Mouse (Mus musculus): ENCODE data around the gene Nudt6. TPM values are rescaled to one million over a fixed set of nuclear protein-coding genes. Genes with fewer than 3 reads are reported as not detected.

Gene Nudt6
- 4.9 and 5.1 TPM in 2 replicates for polyA plus RNA-seq (2015; fragmentation: Nextera tagmentation; extraction: Ambion mirVana)

DNA sequence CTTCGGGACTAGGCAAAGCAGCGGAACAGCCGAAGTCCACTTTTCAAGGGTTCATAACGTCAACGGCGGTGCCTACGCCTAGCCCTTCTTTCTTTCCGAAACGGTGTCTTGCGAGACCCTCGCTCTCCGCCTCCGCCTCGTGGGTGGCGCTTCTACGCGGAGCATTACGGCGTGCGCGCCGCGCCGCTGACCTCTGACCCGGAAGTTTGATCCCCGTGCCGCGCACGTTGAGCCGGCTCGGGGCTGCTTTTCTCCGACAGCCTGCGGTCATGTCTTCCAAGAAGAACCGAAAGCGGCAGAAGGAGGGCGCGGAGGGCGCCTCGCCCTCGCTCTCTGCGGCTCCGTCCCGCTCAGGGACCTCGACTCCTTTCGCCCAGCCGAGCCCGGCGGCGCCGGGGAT, at the start of gene Nudt6:
Gene Nudt6 (minus strand): TSS at position 140 of the 400 bp plus-strand sequence.
- Histone ChIP-seq H3K9ac (peak within 1 kb of the TSS; percentile 81), H3K4me3 (replicated peaks) (peak within 1 kb of the TSS; percentile 83), H3K9me3 (replicated peaks) (no peaks in the 10 kb centered on the region), H3K27me3 (no peaks in the 10 kb centered on the region), H3K4me1 (replicated peaks) (peaks cover 27% of the 10 kb centered on the region), H3K36me3 (replicated peaks) (peaks cover 5% of the 10 kb centered on the region; the same call in 1 of the 2 replicates), H3K4me2 (peak within 1 kb of the TSS; percentile 96), H3K27ac (replicated peaks) (peak within 1 kb of the TSS; percentile 91)
- peak; percentile 78 for ATAC-seq (ENCODE audit: insufficient read depth)
- WGBS (ENCODE audit: insufficient replicate concordance): under 1% methylated on average over 50 of the region's 50 CpGs

DNA sequence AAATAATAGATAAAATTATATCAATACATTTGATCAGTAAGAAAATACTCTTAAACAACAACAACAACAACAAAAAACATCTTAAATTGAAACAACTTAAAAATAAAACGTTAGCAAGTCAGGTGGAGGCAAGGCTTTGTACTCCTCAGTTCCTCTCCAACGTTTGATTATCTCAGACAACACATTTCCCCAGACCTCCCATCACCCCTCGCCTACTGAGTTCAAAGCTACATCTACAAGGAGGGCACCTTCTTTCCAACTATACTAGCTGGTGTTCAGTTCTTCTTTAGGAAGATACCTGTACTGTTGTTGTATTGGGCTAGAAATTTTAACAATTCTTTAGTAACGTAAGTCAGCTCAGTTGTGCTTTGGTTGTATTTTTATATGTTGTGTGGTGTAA, 49.3 kb upstream of the Nudt6 start:
- no peaks in the 10 kb centered on the region for H3K36me3 ChIP-seq (replicated peaks)
- H3K4me1 ChIP-seq (replicated peaks): peaks cover 6% of the 10 kb centered on the region; the same call in 1 of the 2 replicates
- H3K27ac ChIP-seq (replicated peaks): no peak overlapping the region
- no peaks in the 10 kb centered on the region for H3K9me3 ChIP-seq (replicated peaks)
- H3K9ac ChIP-seq: no peak overlapping the region
- ATAC-seq (ENCODE audit: insufficient read depth): no peak
- H3K27me3 ChIP-seq: no peaks in the 10 kb centered on the region
- 34% methylated on average over 4 of the region's 4 CpGs for WGBS (ENCODE audit: insufficient replicate concordance)
- H3K4me3 ChIP-seq (replicated peaks): no peak overlapping the region
- no peak overlapping the region for H3K4me2 ChIP-seq

- Histone ChIP-seq H3K27ac (replicated peaks) (no peak overlapping the region), H3K9ac (no peak overlapping the region), H3K4me1 (replicated peaks) (peaks cover 6% of the 10 kb centered on the region; the same call in 1 of the 2 replicates), H3K9me3 (replicated peaks) (no peaks in the 10 kb centered on the region), H3K27me3 (no peaks in the 10 kb centered on the region), H3K4me3 (replicated peaks) (no peak overlapping the region), H3K4me2 (no peak overlapping the region), H3K36me3 (replicated peaks) (no peaks in the 10 kb centered on the region)
- no peak for ATAC-seq (ENCODE audit: insufficient read depth)
- WGBS (ENCODE audit: insufficient replicate concordance): 69% methylated on average over 2 of the region's 2 CpGs
These were observed 48.2 kb upstream of the Nudt6 start for GRCm38 (mm10) chr3:37468170-37468569.

GRCm38 (mm10) chr3:37455992-37456391, 36.0 kb upstream of the Nudt6 start:
- H3K9ac ChIP-seq: no peak overlapping the region

DNA sequence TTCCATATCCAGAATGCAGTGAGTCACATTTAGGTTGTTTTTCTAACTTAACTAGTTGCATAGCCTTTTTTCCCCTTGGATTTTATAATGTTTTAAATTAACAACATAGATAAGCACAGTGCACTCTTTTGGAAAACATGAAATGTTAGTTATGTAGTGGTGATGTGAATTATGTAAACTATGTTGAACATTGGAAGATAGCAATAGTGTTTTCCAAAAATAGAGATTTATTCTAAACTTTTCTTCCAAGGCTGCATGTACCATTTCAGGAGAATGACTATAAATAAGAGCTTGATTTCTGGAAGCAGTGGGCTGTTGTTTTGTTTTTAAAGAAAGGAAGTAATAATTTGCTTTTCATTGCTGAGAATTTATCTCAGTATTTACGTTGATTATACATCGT, 23.4 kb upstream of the Nudt6 start:
- H3K4me1 ChIP-seq (replicated peaks): no peaks in the 10 kb centered on the region
- 76% methylated on average over 2 of the region's 2 CpGs for WGBS (ENCODE audit: insufficient replicate concordance)
- no peaks in the 10 kb centered on the region for H3K27me3 ChIP-seq
- no peak overlapping the region for H3K4me3 ChIP-seq (replicated peaks)
- ATAC-seq (ENCODE audit: insufficient read depth): no peak
- no peak overlapping the region for H3K9ac ChIP-seq
- H3K27ac ChIP-seq (replicated peaks): no peak overlapping the region
- no peak overlapping the region for H3K4me2 ChIP-seq
- H3K9me3 ChIP-seq (replicated peaks): no peaks in the 10 kb centered on the region
- H3K36me3 ChIP-seq (replicated peaks): peaks cover 12% of the 10 kb centered on the region

More at GRCm38 (mm10) chr3:37455992-37456391, 36.0 kb upstream of the Nudt6 start:
- Histone ChIP-seq H3K4me3 (replicated peaks) (no peak overlapping the region), H3K9me3 (replicated peaks) (no peaks in the 10 kb centered on the region), H3K36me3 (replicated peaks) (peaks cover 7% of the 10 kb centered on the region; the same call in 1 of the 2 replicates), H3K4me2 (no peak overlapping the region), H3K27ac (replicated peaks) (no peak overlapping the region), H3K27me3 (no peaks in the 10 kb centered on the region), H3K4me1 (replicated peaks) (no peaks in the 10 kb centered on the region)
- WGBS (ENCODE audit: insufficient replicate concordance): 75% methylated on average over 1 of the region's 1 CpGs
- no peak for ATAC-seq (ENCODE audit: insufficient read depth)

GRCm38 (mm10) chr3:37439770-37440169, 19.8 kb upstream of the Nudt6 start:
- Histone ChIP-seq H3K9me3 (replicated peaks) (no peaks in the 10 kb centered on the region), H3K9ac (no peak overlapping the region), H3K36me3 (replicated peaks) (peaks cover 14% of the 10 kb centered on the region), H3K27ac (replicated peaks) (no peak overlapping the region), H3K4me1 (replicated peaks) (no peaks in the 10 kb centered on the region), H3K27me3 (no peaks in the 10 kb centered on the region), H3K4me3 (replicated peaks) (no peak overlapping the region), H3K4me2 (no peak overlapping the region)
- ATAC-seq (ENCODE audit: insufficient read depth): no peak
- 77% methylated on average over 1 of the region's 1 CpGs for WGBS (ENCODE audit: insufficient replicate concordance)

DNA sequence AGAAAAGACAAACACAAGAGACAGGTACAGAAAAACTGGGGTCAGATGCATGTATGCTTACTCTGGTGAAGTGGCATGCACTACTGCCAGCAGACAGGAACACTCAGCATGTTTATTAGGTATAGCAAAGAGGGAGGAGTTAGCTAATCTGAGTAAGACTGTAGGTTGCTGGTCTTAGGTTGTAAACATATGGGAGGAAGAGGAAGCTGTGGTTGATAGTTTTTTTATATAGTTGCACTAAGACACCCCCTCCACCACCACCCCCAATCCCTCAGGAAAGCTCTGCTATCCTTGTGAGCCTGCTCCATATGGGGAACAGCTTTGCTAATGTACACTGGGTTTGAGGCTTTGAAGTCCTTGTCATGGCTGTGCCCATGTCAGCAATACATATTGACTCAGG, 10.3 kb upstream of the Nudt6 start:
- Histone ChIP-seq H3K27ac (replicated peaks) (no peak overlapping the region), H3K4me1 (replicated peaks) (no peaks in the 10 kb centered on the region), H3K36me3 (replicated peaks) (peaks cover 36% of the 10 kb centered on the region), H3K9ac (no peak overlapping the region), H3K4me3 (replicated peaks) (no peak overlapping the region), H3K4me2 (no peak overlapping the region), H3K27me3 (no peaks in the 10 kb centered on the region), H3K9me3 (replicated peaks) (no peaks in the 10 kb centered on the region)
- no peak for ATAC-seq (ENCODE audit: insufficient read depth)

DNA sequence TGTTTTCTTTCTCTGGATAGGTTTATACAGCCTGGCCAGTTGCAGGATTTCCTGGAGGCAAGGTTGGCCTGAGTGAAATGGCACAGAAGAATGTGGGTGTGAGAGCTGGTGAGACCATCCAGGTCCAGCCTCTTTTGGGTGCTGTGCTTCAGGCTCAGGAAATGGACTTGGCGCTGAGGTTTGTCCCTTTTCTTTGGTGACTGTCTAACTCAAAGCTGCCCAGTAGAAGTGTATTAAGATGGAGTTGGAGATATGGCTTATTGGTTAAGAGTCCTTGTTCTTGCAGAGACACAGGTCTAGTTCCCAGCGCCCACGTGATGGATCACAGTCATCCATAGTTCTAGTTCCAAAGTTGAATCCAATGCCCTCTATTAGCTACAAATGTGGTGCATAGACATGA, 6.1 kb upstream of the Nudt6 start:
- Histone ChIP-seq H3K4me3 (replicated peaks) (no peak overlapping the region), H3K9me3 (replicated peaks) (no peaks in the 10 kb centered on the region), H3K27ac (replicated peaks) (no peak overlapping the region), H3K4me1 (replicated peaks) (peaks cover 10% of the 10 kb centered on the region), H3K9ac (no peak overlapping the region), H3K4me2 (no peak overlapping the region), H3K36me3 (replicated peaks) (peaks cover 32% of the 10 kb centered on the region), H3K27me3 (no peaks in the 10 kb centered on the region)
- no peak for ATAC-seq (ENCODE audit: insufficient read depth)
- WGBS (ENCODE audit: insufficient replicate concordance): 80% methylated on average over 3 of the region's 3 CpGs

GRCm38 (mm10) chr3:37421179-37421578, 1.2 kb upstream of the Nudt6 start:
- Histone ChIP-seq H3K27ac (replicated peaks) (peak overlapping the region; percentile 91), H3K27me3 (no peaks in the 10 kb centered on the region), H3K9me3 (replicated peaks) (no peaks in the 10 kb centered on the region), H3K4me2 (peak overlapping the region; percentile 96), H3K4me3 (replicated peaks) (peak overlapping the region; percentile 83), H3K36me3 (replicated peaks) (peaks cover 13% of the 10 kb centered on the region), H3K9ac (peak overlapping the region; percentile 81), H3K4me1 (replicated peaks) (peaks cover 27% of the 10 kb centered on the region)
- WGBS (ENCODE audit: insufficient replicate concordance): 10% methylated on average over 3 of the region's 3 CpGs
- no peak for ATAC-seq (ENCODE audit: insufficient read depth)

DNA sequence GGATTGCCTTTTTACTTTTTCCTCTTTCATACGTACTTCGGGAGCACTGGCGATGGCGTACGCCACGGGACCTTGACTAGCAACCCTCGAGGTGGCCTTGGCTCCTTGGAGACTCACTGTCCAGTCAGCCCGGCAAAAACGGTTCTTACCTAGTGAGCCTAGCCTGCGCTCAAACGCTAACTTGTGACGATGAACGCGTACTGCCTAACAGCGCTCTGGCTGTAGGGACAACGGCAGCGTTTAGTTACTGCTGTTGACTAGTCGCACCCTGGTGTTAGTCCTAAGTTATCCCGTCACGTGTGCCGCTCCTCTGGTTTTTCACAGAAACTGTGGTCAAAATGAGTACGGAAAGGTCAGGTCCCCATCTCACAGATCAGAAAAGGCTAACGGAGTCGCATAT, 630 bp upstream of the Nudt6 start:
- no peak for ATAC-seq (ENCODE audit: insufficient read depth)
- no peaks in the 10 kb centered on the region for H3K9me3 ChIP-seq (replicated peaks)
- peaks cover 27% of the 10 kb centered on the region for H3K4me1 ChIP-seq (replicated peaks)
- WGBS (ENCODE audit: insufficient replicate concordance): 0% methylated on average over 24 of the region's 24 CpGs
- H3K4me3 ChIP-seq (replicated peaks): peak overlapping the region; percentile 83
- no peaks in the 10 kb centered on the region for H3K27me3 ChIP-seq
- peaks cover 10% of the 10 kb centered on the region for H3K36me3 ChIP-seq (replicated peaks)
- H3K9ac ChIP-seq: peak overlapping the region; percentile 81
- peak overlapping the region; percentile 96 for H3K4me2 ChIP-seq
- peak overlapping the region; percentile 91 for H3K27ac ChIP-seq (replicated peaks)

GRCm38 (mm10) chr3:37419458-37419991, 486 bp downstream of the Nudt6 start, which contains the start of gene Spata5:
TSS of gene Spata5 (plus strand) at chr3:37419896.
- Histone ChIP-seq H3K27me3 (no peaks in the 10 kb centered on the region), H3K27ac (replicated peaks) (peak within 1 kb of the TSS; percentile 91), H3K4me2 (peak within 1 kb of the TSS; percentile 96), H3K4me1 (replicated peaks) (peaks cover 29% of the 10 kb centered on the region), H3K9me3 (replicated peaks) (no peaks in the 10 kb centered on the region), H3K9ac (peak within 1 kb of the TSS; percentile 81), H3K4me3 (replicated peaks) (peak within 1 kb of the TSS; percentile 83), H3K36me3 (replicated peaks) (no peaks in the 10 kb centered on the region; the same call in 1 of the 2 replicates)
- under 1% methylated on average over 50 of the region's 50 CpGs for WGBS (ENCODE audit: insufficient replicate concordance)
- ATAC-seq (ENCODE audit: insufficient read depth): peak; percentile 91

GRCm38 (mm10) chr3:37418961-37419457, 1.0 kb downstream of the Nudt6 start:
- H3K4me3 ChIP-seq (replicated peaks): peak overlapping the region; percentile 83
- no peaks in the 10 kb centered on the region for H3K9me3 ChIP-seq (replicated peaks)
- peaks cover 30% of the 10 kb centered on the region for H3K4me1 ChIP-seq (replicated peaks)
- peak overlapping the region; percentile 96 for H3K4me2 ChIP-seq
- peak overlapping the region; percentile 91 for H3K27ac ChIP-seq (replicated peaks)
- peak; percentile 29 for ATAC-seq (ENCODE audit: insufficient read depth)
- WGBS (ENCODE audit: insufficient replicate concordance): under 1% methylated on average over 30 of the region's 30 CpGs
- no peaks in the 10 kb centered on the region for H3K36me3 ChIP-seq (replicated peaks)
- H3K9ac ChIP-seq: peak overlapping the region; percentile 73
- H3K27me3 ChIP-seq: no peaks in the 10 kb centered on the region

Measured in liver, embryonic 15.5 days (tissue).